Mouse (Mus musculus): ENCODE data around the gene Slc2a3. TPM values are rescaled to one million over a fixed set of nuclear protein-coding genes. Genes with fewer than 3 reads are reported as not detected.
A peak's percentile ranks its signal among the peaks of the same experiment; 100 is the strongest.
"Not testable (repeated sequence)": the region's sequence is repeated elsewhere in the genome, so short reads cannot be mapped to it uniquely, and the experiment has no call there.

Slc2a3 gene
- polyA plus RNA-seq, 1 experiment from 2014 or later = 100 TPM

- Histone ChIP-seq H3K9ac (no peak overlapping the region), H3K4me3 (no peak overlapping the region), H3K27ac (no peak overlapping the region), H3K9me3 (no peaks in the 10 kb centered on the region), H3K27me3 (no peaks in the 10 kb centered on the region), H3K36me3 (no peaks in the 10 kb centered on the region), H3K4me2 (no peak overlapping the region), H3K4me1 (peaks cover 11% of the 10 kb centered on the region; the same call in 1 of the 2 replicates)
- 64% methylated on average over 10 of the region's 10 CpGs for WGBS
- ATAC-seq (ENCODE audit: insufficient number of reproducible peaks, low FRiP score, low TSS enrichment, low read depth) = no peak
Measured at GRCm38 (mm10) chr6:122769771-122770759, 31.4 kb downstream of the Slc2a3 start.

DNA sequence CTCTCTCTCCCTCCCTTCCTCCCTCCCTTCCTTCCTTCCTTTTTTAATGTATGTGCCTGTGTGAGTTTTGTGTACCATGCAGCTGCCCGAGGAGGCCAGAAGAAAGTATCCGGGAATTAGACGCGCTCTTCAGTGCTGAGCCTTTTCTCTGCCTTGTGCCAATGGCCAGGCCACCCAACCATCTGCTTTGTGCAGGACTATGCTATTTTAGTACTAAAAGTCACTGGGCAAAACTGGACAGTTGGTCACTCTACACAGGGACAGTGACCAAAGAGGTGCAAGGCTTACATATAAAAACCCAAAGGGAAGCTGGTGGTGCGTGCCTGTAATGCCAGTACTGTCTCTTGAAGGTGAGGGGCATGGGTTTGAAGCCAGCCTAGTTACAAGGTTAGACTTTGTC lies 33.2 kb downstream of the Slc2a3 start:
- Histone ChIP-seq H3K4me1 (peaks cover 24% of the 10 kb centered on the region), H3K27ac (no peak overlapping the region), H3K4me3 (no peak overlapping the region), H3K27me3 (no peaks in the 10 kb centered on the region), H3K4me2 (no peak overlapping the region), H3K9ac (no peak overlapping the region), H3K36me3 (no peaks in the 10 kb centered on the region), H3K9me3 (no peaks in the 10 kb centered on the region)
- no peak for ATAC-seq (ENCODE audit: insufficient number of reproducible peaks, low FRiP score, low TSS enrichment, low read depth)
- WGBS = 66% methylated on average over 5 of the region's 5 CpGs

DNA sequence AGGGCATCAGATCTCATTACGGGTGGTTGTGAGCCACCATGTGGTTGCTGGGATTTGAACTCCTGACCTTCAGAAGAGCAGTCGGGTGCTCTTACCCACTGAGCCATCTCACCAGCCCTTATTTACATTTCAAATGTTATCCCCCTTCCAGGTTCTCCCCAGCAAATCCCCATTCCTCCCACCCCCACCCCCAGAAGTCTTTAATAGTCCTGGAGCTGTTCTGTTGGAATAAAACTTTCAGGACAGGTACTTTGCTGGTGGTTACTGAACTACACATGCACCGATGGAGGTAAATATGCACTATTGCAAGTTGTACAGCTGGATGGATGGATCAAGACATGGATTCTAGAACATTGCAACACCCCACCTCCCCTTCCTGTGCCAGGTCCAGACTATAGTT lies 34.4 kb downstream of the Slc2a3 start:
- H3K9me3 ChIP-seq; H3K4me3 ChIP-seq; ATAC-seq (ENCODE audit: insufficient number of reproducible peaks, low FRiP score, low TSS enrichment, low read depth); H3K4me2 ChIP-seq; H3K36me3 ChIP-seq; H3K9ac ChIP-seq; H3K27ac ChIP-seq; H3K27me3 ChIP-seq: not testable (repeated sequence)
- H3K4me1 ChIP-seq = peaks cover 24% of the 10 kb centered on the region
- WGBS = 51% methylated on average over 3 of the region's 3 CpGs

- peaks cover 24% of the 10 kb centered on the region for H3K4me1 ChIP-seq
- ATAC-seq (ENCODE audit: insufficient number of reproducible peaks, low FRiP score, low TSS enrichment, low read depth) = no peak
- no peak overlapping the region for H3K4me3 ChIP-seq
Measured at GRCm38 (mm10) chr6:122766145-122766968, 35.1 kb downstream of the Slc2a3 start.

GRCm38 (mm10) chr6:122765298-122765956 lies 36.0 kb downstream of the Slc2a3 start:
- H3K36me3 ChIP-seq = no peaks in the 10 kb centered on the region
- peak overlapping the region; percentile 35; the same call in 1 of the 2 replicates for H3K9ac ChIP-seq
- peak overlapping the region; percentile 84 for H3K27ac ChIP-seq
- H3K4me1 ChIP-seq = peaks cover 24% of the 10 kb centered on the region
- H3K9me3 ChIP-seq = no peaks in the 10 kb centered on the region
- H3K27me3 ChIP-seq = no peaks in the 10 kb centered on the region
- H3K4me3 ChIP-seq = peak overlapping the region; percentile 52
- ATAC-seq (ENCODE audit: insufficient number of reproducible peaks, low FRiP score, low TSS enrichment, low read depth) = no peak
- WGBS = 7% methylated on average over 9 of the region's 9 CpGs
- H3K4me2 ChIP-seq = peak overlapping the region; percentile 94

More at GRCm38 (mm10) chr6:122766145-122766968, 35.1 kb downstream of the Slc2a3 start:
- no peak overlapping the region for H3K9ac ChIP-seq
- H3K36me3 ChIP-seq = no peaks in the 10 kb centered on the region
- H3K4me2 ChIP-seq = no peak overlapping the region
- H3K27ac ChIP-seq = peak overlapping the region; percentile 84
- no peaks in the 10 kb centered on the region for H3K9me3 ChIP-seq
- 15% methylated on average over 5 of the region's 5 CpGs for WGBS
- no peaks in the 10 kb centered on the region for H3K27me3 ChIP-seq

DNA sequence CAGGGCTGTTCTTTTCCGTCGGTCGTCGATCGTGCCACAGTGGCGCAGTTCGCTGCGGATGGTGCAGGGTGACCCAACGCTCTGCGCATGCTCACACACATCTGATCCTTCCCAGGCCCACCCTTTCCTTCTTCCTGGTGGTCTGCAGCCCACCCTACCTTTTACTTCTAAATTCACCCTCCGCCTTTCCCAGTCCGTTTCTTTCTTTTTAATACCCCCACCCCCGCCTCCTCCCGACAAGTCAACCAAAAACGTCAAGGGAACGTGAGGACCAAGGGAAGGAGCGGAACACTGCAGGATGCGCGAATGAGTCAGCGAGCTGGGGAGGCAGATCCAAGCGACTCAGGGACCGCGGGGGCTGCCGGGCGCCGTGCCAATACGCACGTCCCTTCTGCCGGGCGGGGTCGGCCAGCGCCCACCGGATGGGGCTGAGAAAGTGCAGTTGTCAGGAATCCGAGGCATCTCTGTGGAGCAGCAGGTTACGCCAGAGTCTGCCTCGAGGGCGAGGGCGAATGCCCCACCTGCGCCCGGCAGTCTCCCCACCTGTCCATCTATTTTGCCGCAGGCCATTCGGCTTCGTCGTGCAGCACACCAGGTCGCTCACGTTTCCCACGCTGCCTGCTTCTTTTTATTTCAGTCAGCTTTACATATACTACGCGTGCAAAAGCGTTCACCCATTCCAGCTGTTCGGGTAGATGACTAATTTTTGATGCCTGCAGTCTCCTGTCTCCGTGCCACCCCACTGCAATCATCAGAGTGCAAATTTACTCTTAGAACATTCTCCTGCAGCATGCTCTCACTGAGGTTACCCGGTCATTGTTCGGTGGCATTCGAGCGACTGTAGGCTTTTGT lies 36.8 kb downstream of the Slc2a3 start:
- Histone ChIP-seq H3K9me3 (no peaks in the 10 kb centered on the region), H3K4me3 (peak overlapping the region; percentile 52), H3K27ac (peak overlapping the region; percentile 84), H3K9ac (peak overlapping the region; percentile 35; the same call in 1 of the 2 replicates), H3K4me2 (peak overlapping the region; percentile 94), H3K4me1 (peaks cover 24% of the 10 kb centered on the region), H3K36me3 (no peaks in the 10 kb centered on the region), H3K27me3 (no peaks in the 10 kb centered on the region)
- peak; percentile 77 for ATAC-seq (ENCODE audit: insufficient number of reproducible peaks, low FRiP score, low TSS enrichment, low read depth)
- WGBS = under 1% methylated on average over 56 of the region's 56 CpGs

DNA sequence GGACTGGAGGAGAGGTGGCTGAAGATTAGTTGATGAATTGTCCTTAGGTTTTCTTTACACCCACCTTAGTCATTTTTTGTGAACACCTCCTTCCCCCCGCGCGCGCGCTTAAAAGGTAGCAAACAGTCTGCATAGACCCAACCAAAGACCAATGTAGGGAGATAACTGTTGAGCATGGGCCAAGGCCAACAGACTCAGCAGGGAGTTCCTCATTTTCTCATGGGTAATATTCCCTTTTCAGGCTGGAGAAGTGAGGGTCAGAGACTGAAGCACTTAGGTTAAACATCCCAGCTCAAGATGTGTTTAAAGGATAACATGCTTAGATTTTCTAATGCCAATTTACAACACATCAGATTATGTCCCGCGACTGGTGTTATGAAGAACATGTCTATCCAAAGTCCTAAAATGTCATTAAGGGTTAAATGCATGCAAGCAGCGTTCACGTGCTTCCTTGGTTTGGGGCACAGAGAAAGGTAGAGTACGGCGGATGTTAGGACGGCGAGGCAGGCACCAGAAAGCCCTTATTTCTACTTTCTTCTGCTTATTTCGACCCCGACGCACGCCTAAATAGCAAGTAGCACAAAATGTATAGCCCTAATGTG lies 37.5 kb downstream of the Slc2a3 start:
- H3K9ac ChIP-seq = no peak overlapping the region
- 30% methylated on average over 17 of the region's 17 CpGs for WGBS
- H3K4me1 ChIP-seq = peaks cover 24% of the 10 kb centered on the region
- H3K4me3 ChIP-seq = peak overlapping the region; percentile 52
- no peaks in the 10 kb centered on the region for H3K27me3 ChIP-seq
- H3K36me3 ChIP-seq = no peaks in the 10 kb centered on the region
- H3K27ac ChIP-seq = peak overlapping the region; percentile 84
- no peaks in the 10 kb centered on the region for H3K9me3 ChIP-seq
- no peak for ATAC-seq (ENCODE audit: insufficient number of reproducible peaks, low FRiP score, low TSS enrichment, low read depth)
- H3K4me2 ChIP-seq = peak overlapping the region; percentile 94

- 61% methylated on average over 11 of the region's 11 CpGs for WGBS
- H3K27me3 ChIP-seq = no peaks in the 10 kb centered on the region
- no peak overlapping the region for H3K9ac ChIP-seq
- H3K4me3 ChIP-seq = no peak overlapping the region
- ATAC-seq (ENCODE audit: insufficient number of reproducible peaks, low FRiP score, low TSS enrichment, low read depth) = no peak
- peaks cover 24% of the 10 kb centered on the region for H3K4me1 ChIP-seq
- peak overlapping the region; percentile 38 for H3K27ac ChIP-seq
- no peaks in the 10 kb centered on the region for H3K9me3 ChIP-seq
- H3K36me3 ChIP-seq = no peaks in the 10 kb centered on the region
- no peak overlapping the region for H3K4me2 ChIP-seq
Measured at GRCm38 (mm10) chr6:122762952-122763700, 38.3 kb downstream of the Slc2a3 start.

DNA sequence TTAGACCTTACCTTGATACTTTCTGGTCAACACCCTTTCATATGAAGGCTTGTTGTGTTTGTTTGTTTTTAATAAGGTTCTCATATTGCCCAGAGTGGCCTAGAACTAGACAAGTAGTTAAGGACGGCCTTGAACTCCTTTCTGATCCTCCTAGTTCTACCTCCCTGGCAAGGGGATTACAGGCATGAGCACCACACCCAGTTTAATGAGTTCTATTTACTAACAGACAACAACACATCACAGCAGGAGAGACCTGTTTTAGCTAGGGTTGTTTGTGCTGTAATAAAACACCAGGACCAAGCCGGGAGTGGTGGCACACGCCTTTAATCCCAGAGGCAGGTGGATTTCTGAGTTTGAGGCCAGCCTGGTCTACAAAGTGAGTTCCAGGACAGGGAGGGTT lies 39.0 kb downstream of the Slc2a3 start:
- ATAC-seq (ENCODE audit: insufficient number of reproducible peaks, low FRiP score, low TSS enrichment, low read depth) = no peak
- Histone ChIP-seq H3K27ac (no peak overlapping the region), H3K27me3 (no peaks in the 10 kb centered on the region), H3K4me1 (peaks cover 24% of the 10 kb centered on the region), H3K4me2 (no peak overlapping the region), H3K9ac (no peak overlapping the region), H3K36me3 (no peaks in the 10 kb centered on the region), H3K4me3 (no peak overlapping the region), H3K9me3 (no peaks in the 10 kb centered on the region)
- WGBS = 63% methylated on average over 3 of the region's 3 CpGs

- Histone ChIP-seq H3K9me3 (no peaks in the 10 kb centered on the region), H3K4me2 (no peak overlapping the region), H3K9ac (no peak overlapping the region), H3K36me3 (no peaks in the 10 kb centered on the region), H3K4me1 (peaks cover 24% of the 10 kb centered on the region), H3K27ac (no peak overlapping the region), H3K27me3 (no peaks in the 10 kb centered on the region), H3K4me3 (no peak overlapping the region)
- ATAC-seq (ENCODE audit: insufficient number of reproducible peaks, low FRiP score, low TSS enrichment, low read depth) = no peak
Measured at GRCm38 (mm10) chr6:122761901-122762300, 39.5 kb downstream of the Slc2a3 start.

Data from limb, embryonic 15.5 days (tissue).